Mouse (Mus musculus) gastrocnemius, postnatal 14 days (tissue): ENCODE measurements around the gene A930009A15Rik. TPM values are rescaled to one million over a fixed set of nuclear protein-coding genes. Genes with fewer than 3 reads are reported as not detected.

Experiments used
- DNase-seq: peaks from one replicate; pipeline ENCODE4 v3.0.0; 2021; ENCODE audit warnings: mixed read lengths
- intact Hi-C: fragments of 180-260 bp; cut with DNase I; formaldehyde crosslinking; loops from one replicate; pipeline ENCODE4 v1.15.1; 2025; ENCODE audit warnings: low total_unique reads
- long read RNA-seq, 2 experiments: library from polyadenylated mRNA; stranded (forward); transcript quantifications; one replicate each; pipeline ENCODE4 v2.0.0; 2021
- total RNA-seq, 2 experiments: library from RNA; stranded (reverse); gene quantifications; 2 replicates each; pipeline ENCODE4 v1.2.3; 2021

A930009A15Rik gene
- not detected for total RNA-seq
- long read RNA-seq, experiment 1 = 0 reads
- long read RNA-seq, experiment 2 = 0 reads

GRCm38 (mm10) chr10:115569712-115570491 lies at the start of gene A930009A15Rik:
Gene A930009A15Rik (plus strand): TSS chr10:115569986.
- intact Hi-C loops = no loop called here
- no peak for DNase-seq

- intact Hi-C loops = no loop called here
- DNase-seq = no peak
Measured at GRCm38 (mm10) chr10:115520200-115521080, 49.3 kb upstream of the A930009A15Rik start.

GRCm38 (mm10) chr10:115521081-115521451 lies 48.7 kb upstream of the A930009A15Rik start:
- intact Hi-C loops = no loop called here

GRCm38 (mm10) chr10:115528892-115529291 lies 40.9 kb upstream of the A930009A15Rik start:
- no peak for DNase-seq
- intact Hi-C loops = no loop called here

More at GRCm38 (mm10) chr10:115521081-115521451, 48.7 kb upstream of the A930009A15Rik start:
- no peak for DNase-seq

- intact Hi-C loops = no loop called here
- DNase-seq = no peak
Measured at GRCm38 (mm10) chr10:115529768-115530167, 40.0 kb upstream of the A930009A15Rik start.

- DNase-seq = no peak
- intact Hi-C loops = no loop called here
Measured at GRCm38 (mm10) chr10:115530746-115531145, 39.0 kb upstream of the A930009A15Rik start.

- intact Hi-C loops = no loop called here
- DNase-seq = no peak
Measured at GRCm38 (mm10) chr10:115542917-115543316, 26.9 kb upstream of the A930009A15Rik start.

- intact Hi-C loops = no loop called here
Measured at GRCm38 (mm10) chr10:115550253-115550652, 19.5 kb upstream of the A930009A15Rik start.

GRCm38 (mm10) chr10:115551069-115551468 lies 18.7 kb upstream of the A930009A15Rik start:
- intact Hi-C loops = no loop called here
- DNase-seq = no peak

More at GRCm38 (mm10) chr10:115550253-115550652, 19.5 kb upstream of the A930009A15Rik start:
- DNase-seq = no peak

GRCm38 (mm10) chr10:115553352-115554113 lies 16.3 kb upstream of the A930009A15Rik start:
- no peak for DNase-seq
- intact Hi-C loops = no loop called here

- DNase-seq = no peak
- intact Hi-C loops = no loop called here
Measured at GRCm38 (mm10) chr10:115555191-115555765, 14.5 kb upstream of the A930009A15Rik start.

GRCm38 (mm10) chr10:115556738-115557242 lies 13.0 kb upstream of the A930009A15Rik start:
- DNase-seq = no peak
- intact Hi-C loops = no loop called here

- DNase-seq = no peak
- intact Hi-C loops = no loop called here
Measured at GRCm38 (mm10) chr10:115561136-115561880, 8.5 kb upstream of the A930009A15Rik start.

- no peak for DNase-seq
Measured at GRCm38 (mm10) chr10:115562911-115563686, 6.7 kb upstream of the A930009A15Rik start.

GRCm38 (mm10) chr10:115563961-115564360 lies 5.8 kb upstream of the A930009A15Rik start:
- DNase-seq = no peak
- intact Hi-C loops = no loop called here

More at GRCm38 (mm10) chr10:115562911-115563686, 6.7 kb upstream of the A930009A15Rik start:
- intact Hi-C loops = no loop called here

GRCm38 (mm10) chr10:115570577-115570976 lies 791 bp downstream of the A930009A15Rik start:
- intact Hi-C loops = no loop called here
- no peak for DNase-seq

- no peak for DNase-seq
Measured at GRCm38 (mm10) chr10:115571317-115571716, 1.5 kb downstream of the A930009A15Rik start.

More at GRCm38 (mm10) chr10:115571317-115571716, 1.5 kb downstream of the A930009A15Rik start:
- intact Hi-C loops = no loop called here
